Mouse (Mus musculus) layer of hippocampus, postnatal 14 days (tissue): Measurements from ENCODE around the gene 4931440F15Rik. TPM values are rescaled to one million over a fixed set of nuclear protein-coding genes. Genes with fewer than 3 reads are reported as not detected.
A peak's percentile ranks its signal among the peaks of the same experiment; 100 is the strongest.

ENCODE experiments used
- DNase-seq, 2 experiments: peaks; one replicate each; pipeline ENCODE4 v3.0.0; 2021 to 2022; ENCODE audit warnings: low spot score in 2 of 2, mixed read lengths in 1 of 2
- total RNA-seq, 2 experiments: library from RNA; stranded (reverse); gene quantifications; 2 replicates each; pipeline ENCODE4 v1.2.3; 2021

Gene 4931440F15Rik
- total RNA-seq, 2 experiments from 2014 or later, result 2.3 to 3.1 TPM

DNA sequence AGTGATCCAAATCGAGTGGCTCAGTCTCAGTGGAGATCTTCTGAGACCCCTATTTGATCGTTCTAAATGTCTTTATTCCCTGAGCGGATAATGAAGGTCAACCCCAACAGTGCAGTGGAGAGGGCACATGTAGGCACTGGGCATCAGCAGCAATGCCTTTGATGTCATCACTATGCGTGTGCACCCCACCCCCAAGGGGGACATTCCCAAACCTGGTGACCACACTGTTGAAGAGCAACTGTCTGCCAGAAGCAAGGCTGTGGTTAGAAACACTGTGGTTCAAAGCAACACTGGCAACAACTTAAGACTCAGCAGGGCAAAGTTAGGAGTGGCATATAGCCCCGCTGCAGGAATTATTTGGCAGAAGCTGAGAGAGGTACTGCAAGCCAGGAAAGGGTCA is 18.1 kb downstream of the 4931440F15Rik start:
- DNase-seq, result no peak

DNA sequence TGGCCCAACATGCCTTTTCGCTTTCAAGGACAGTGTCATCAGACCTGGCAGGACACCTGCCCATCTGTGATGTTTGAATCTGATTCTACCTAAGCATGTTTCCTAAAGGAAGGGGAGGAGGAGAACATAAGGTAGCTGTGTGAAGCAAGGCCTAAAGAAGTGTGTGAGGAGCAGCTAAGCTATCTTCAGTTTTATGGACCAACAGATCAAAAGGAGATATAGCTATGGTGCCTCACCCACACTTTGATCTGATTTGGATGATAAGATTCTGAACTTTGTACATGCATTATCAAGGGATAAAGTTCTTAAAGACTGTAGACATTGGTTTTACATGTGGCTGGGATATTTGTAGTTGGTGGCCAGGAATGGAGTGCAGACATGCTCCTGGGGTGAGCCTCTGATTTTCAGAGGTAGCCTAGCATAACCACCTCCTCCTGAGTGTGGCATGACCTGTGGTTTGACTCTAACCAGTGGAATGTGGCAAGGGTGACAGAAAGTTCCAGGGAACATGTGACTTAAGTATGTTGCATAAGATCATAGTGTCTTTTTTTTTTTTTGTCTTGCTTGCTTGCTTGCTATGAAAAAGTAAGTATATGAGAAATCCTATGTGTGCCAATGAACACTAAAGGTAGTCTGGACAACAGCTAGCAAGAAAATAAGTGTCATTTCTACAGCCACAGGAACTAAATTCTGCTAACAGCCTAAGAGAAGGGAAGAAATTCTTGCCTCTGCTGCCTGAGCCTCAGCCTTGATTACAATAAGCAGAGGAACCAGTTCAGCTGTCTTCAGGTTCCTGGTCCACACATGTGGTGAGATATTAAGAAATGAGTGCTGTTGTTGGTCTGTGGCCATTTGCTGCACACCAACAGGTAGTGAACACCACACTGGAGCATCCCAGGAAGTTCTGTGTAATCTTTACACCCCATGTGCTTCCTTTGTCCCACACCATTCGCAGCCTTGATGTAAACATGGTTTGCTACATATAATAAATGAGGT is 23.7 kb downstream of the 4931440F15Rik start:
- no peak for DNase-seq

- no peak for DNase-seq
Measured at GRCm38 (mm10) chr11:29799839-29800238, 25.6 kb downstream of the 4931440F15Rik start.

GRCm38 (mm10) chr11:29795106-29795505 is 30.4 kb downstream of the 4931440F15Rik start:
- peak; percentile 45 to 70 for DNase-seq

DNA sequence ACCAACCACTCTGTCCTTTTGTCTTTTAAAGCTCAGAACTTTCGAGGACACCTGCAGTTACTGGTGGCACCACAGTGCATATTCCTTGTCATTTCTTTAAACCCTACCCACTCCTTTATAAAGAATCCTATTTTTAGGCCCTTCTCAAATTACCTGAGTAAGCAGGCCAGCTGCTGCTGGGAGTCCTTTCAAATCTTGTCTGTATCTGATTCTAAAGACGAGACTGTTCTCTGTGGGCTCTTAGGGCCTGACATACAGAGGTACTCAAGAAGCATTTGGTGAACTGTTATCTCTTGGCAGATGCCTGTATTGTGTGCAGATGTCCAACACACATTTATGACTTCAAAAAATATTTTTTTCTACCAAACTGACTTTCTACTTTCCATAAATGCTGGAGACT is 31.0 kb downstream of the 4931440F15Rik start:
- peak in 1 of 2 experiments; percentile 24 for DNase-seq

GRCm38 (mm10) chr11:29790796-29791195 is 34.7 kb downstream of the 4931440F15Rik start:
- DNase-seq, result no peak

GRCm38 (mm10) chr11:29788921-29789638 is 36.4 kb downstream of the 4931440F15Rik start:
- peak; percentile 82 to 92 for DNase-seq

GRCm38 (mm10) chr11:29788499-29788898 is 37.0 kb downstream of the 4931440F15Rik start:
- DNase-seq, result no peak

DNA sequence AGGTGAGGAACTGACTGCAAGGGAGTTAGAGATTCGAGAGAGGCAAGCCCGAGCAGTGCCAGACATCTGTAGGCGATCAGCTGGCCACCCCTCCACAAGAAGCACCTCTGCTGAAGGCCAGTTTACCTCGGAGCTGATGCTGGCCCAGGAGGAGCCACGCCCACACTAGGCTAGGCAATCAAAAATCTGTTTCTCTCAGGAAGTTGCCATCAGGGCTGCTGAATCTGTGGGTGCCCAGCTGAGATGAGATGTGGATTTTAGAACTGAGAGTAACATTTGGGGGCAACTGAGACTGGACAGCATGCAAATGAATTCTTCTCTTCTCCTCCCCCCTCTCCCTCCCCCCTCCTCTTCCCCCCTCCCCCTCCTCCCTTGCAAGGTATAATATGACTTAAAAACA is 38.0 kb downstream of the 4931440F15Rik start:
- DNase-seq, result no peak

- no peak for DNase-seq
Measured at GRCm38 (mm10) chr11:29786583-29787219, 38.8 kb downstream of the 4931440F15Rik start.

GRCm38 (mm10) chr11:29779409-29780026 is 46.0 kb downstream of the 4931440F15Rik start:
- no peak for DNase-seq

DNA sequence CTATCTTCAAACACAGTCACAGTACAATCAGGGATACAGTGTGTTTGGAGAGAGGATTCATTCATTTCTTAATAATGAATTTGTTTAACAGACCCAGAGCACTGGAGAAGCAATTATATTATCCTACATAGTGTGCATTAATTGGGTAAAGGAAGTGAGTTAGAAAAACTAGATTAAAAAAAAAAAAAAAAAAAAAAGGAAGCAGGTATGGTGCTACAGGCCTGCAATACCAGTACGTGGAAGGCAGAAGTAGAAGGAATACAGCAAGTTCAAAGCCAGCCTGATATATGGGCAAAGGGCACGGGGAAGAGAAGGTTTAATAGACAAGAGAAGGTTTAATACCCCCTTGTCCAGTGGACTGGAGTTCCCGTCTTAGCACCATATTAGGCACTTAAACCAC is 46.5 kb downstream of the 4931440F15Rik start:
- no peak for DNase-seq

DNA sequence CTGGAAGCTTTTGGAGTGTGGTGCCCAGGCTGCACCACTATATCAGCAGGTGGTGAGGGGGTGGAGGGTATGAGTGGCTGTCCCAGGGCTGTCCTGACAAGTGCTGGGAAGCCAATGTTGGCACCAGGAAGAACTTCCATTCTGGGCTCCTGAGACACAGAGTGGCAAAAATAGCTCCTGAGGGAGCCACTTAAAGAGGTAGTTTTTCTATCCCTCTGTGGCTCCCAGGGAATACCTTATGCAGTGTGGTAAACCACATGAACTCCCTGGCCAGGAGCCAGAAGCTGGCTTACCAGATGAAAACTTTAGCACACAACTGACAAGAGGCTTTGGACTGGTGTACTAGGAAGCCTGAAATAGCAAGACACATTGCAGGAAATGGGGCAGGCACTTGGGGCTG is 47.5 kb downstream of the 4931440F15Rik start:
- DNase-seq, result peak; percentile 31 to 46

DNA sequence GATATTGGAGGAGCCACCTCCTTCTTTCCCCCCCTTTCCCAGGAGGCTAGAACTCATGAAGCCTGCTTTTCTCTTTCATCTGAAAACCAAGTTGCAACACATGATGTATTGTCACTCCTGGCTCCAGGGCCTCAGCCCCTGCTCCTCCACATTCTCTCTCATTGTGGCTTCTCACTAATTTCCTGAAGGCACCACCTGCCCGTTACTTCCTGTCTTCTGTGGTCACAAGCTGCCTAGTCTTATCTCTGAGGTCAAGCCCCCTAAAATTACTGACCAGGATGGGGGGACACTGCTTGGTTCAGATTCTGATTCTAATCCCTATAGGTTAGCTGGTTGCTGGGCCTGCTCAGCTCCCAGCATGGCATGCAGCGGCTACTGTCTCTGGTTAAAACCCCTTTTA is 50.7 kb downstream of the 4931440F15Rik start:
- DNase-seq, result no peak

- peak in 1 of 2 experiments; percentile 61 for DNase-seq
Measured at GRCm38 (mm10) chr11:29774296-29774695, 51.2 kb downstream of the 4931440F15Rik start.

Other genes starting within 250 kb of the 4931440F15Rik start
- 100 to 1,000 TPM; 489 to 496 TPM for gene Rtn4, start 132.7 kb downstream of the 4931440F15Rik start, total RNA-seq
- gene Eml6, start 200.4 kb upstream of the 4931440F15Rik start, total RNA-seq, result 10 to 100 TPM; 30.8 to 41.4 TPM